Mouse (Mus musculus): ENCODE results near the gene Hectd2. TPM values are rescaled to one million over a fixed set of nuclear protein-coding genes. Genes with fewer than 3 reads are reported as not detected.

Gene Hectd2
- polyA plus RNA-seq, 1 experiment: 0.09 TPM

- H3ac ChIP-seq (ENCODE audit: control insufficient read depth, insufficient read length, low read depth): no peak overlapping the region
- no peaks in the 10 kb centered on the region for H3K79me3 ChIP-seq (ENCODE audit: low read depth)
- no peaks in the 10 kb centered on the region for H3K27me3 ChIP-seq (ENCODE audit: control insufficient read depth, insufficient read depth, insufficient read length)
- H3K36me3 ChIP-seq (ENCODE audit: control insufficient read depth, insufficient read depth): no peaks in the 10 kb centered on the region
- no peak for TF ChIP-seq FOSL1 (IDR thresholded peaks at IDR 0.05; ENCODE audit: insufficient read depth, low read length, poor library complexity, severe bottlenecking)
- TF ChIP-seq CEBPB (IDR thresholded peaks at IDR 0.05; ENCODE audit: low read depth): no peak
- TF ChIP-seq USF1 (IDR thresholded peaks at IDR 0.05; ENCODE audit: low read depth): no peak
- TF ChIP-seq MAX (IDR thresholded peaks at IDR 0.05): no peak
- TF ChIP-seq MYOG (IDR thresholded peaks at IDR 0.05; ENCODE audit: control insufficient read depth, extremely low read depth, insufficient read length): no peak
- TF ChIP-seq MYOD1 (IDR thresholded peaks at IDR 0.05; ENCODE audit: control insufficient read depth, insufficient read length, low read depth): no peak
- no peak for TF ChIP-seq CTCF (IDR thresholded peaks at IDR 0.05; ENCODE audit: control insufficient read depth, insufficient read depth, insufficient read length)
- H3K4me3 ChIP-seq (ENCODE audit: insufficient read depth, poor library complexity, severe bottlenecking): no peak overlapping the region
- H3K79me2 ChIP-seq (ENCODE audit: control insufficient read depth, insufficient read depth): no peaks in the 10 kb centered on the region
These were observed 112.0 kb downstream of the Hectd2 start for GRCm38 (mm10) chr19:36666471-36666870.

DNA sequence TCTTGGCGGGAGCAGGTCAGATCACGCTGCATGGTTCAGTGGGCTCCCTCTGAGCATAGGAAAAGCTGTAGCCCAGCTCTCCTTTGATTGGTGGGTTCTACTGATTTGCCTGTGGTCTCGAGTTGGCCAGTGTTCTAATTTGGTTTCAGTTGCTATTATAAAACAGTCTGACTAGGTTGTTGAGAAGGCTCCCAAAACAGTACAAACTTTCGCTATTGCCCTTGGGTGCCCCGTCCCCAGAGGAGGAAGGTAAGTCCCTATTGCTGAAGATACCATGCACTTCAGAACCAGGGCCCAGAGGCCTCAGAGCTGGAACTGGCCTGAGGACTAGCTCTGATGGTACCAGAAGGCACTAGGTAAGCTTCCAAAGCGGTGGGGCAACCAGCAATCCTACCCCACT lies 112.9 kb downstream of the Hectd2 start:
- no peaks in the 10 kb centered on the region for H3K36me3 ChIP-seq (ENCODE audit: control insufficient read depth, insufficient read depth)
- no peaks in the 10 kb centered on the region for H3K79me3 ChIP-seq (ENCODE audit: low read depth)
- H3K79me2 ChIP-seq (ENCODE audit: control insufficient read depth, insufficient read depth): no peaks in the 10 kb centered on the region
- H3ac ChIP-seq (ENCODE audit: control insufficient read depth, insufficient read length, low read depth): no peak overlapping the region
- no peaks in the 10 kb centered on the region for H3K27me3 ChIP-seq (ENCODE audit: control insufficient read depth, insufficient read depth, insufficient read length)
- TF ChIP-seq CTCF (IDR thresholded peaks at IDR 0.05; ENCODE audit: control insufficient read depth, insufficient read depth, insufficient read length) (no peak), CEBPB (IDR thresholded peaks at IDR 0.05; ENCODE audit: low read depth) (no peak), USF1 (IDR thresholded peaks at IDR 0.05; ENCODE audit: low read depth) (no peak), MAX (IDR thresholded peaks at IDR 0.05) (no peak), MYOG (IDR thresholded peaks at IDR 0.05; ENCODE audit: control insufficient read depth, extremely low read depth, insufficient read length) (no peak), FOSL1 (IDR thresholded peaks at IDR 0.05; ENCODE audit: insufficient read depth, low read length, poor library complexity, severe bottlenecking) (no peak), MYOD1 (IDR thresholded peaks at IDR 0.05; ENCODE audit: control insufficient read depth, insufficient read length, low read depth) (no peak)
- no peak overlapping the region for H3K4me3 ChIP-seq (ENCODE audit: insufficient read depth, poor library complexity, severe bottlenecking)

GRCm38 (mm10) chr19:36668098-36668497 lies 113.7 kb downstream of the Hectd2 start:
- no peak overlapping the region for H3K4me3 ChIP-seq (ENCODE audit: insufficient read depth, poor library complexity, severe bottlenecking)
- H3K79me2 ChIP-seq (ENCODE audit: control insufficient read depth, insufficient read depth): no peaks in the 10 kb centered on the region
- no peak overlapping the region for H3ac ChIP-seq (ENCODE audit: control insufficient read depth, insufficient read length, low read depth)
- no peaks in the 10 kb centered on the region for H3K36me3 ChIP-seq (ENCODE audit: control insufficient read depth, insufficient read depth)
- H3K27me3 ChIP-seq (ENCODE audit: control insufficient read depth, insufficient read depth, insufficient read length): no peaks in the 10 kb centered on the region
- H3K79me3 ChIP-seq (ENCODE audit: low read depth): no peaks in the 10 kb centered on the region
- TF ChIP-seq FOSL1 (IDR thresholded peaks at IDR 0.05; ENCODE audit: insufficient read depth, low read length, poor library complexity, severe bottlenecking): no peak
- TF ChIP-seq CEBPB (IDR thresholded peaks at IDR 0.05; ENCODE audit: low read depth): no peak
- no peak for TF ChIP-seq USF1 (IDR thresholded peaks at IDR 0.05; ENCODE audit: low read depth)
- no peak for TF ChIP-seq MYOG (IDR thresholded peaks at IDR 0.05; ENCODE audit: control insufficient read depth, extremely low read depth, insufficient read length)
- TF ChIP-seq MAX (IDR thresholded peaks at IDR 0.05): no peak
- no peak for TF ChIP-seq CTCF (IDR thresholded peaks at IDR 0.05; ENCODE audit: control insufficient read depth, insufficient read depth, insufficient read length)

GRCm38 (mm10) chr19:36668881-36669639 lies 114.6 kb downstream of the Hectd2 start:
- no peak overlapping the region for H3K4me3 ChIP-seq (ENCODE audit: insufficient read depth, poor library complexity, severe bottlenecking)
- H3ac ChIP-seq (ENCODE audit: control insufficient read depth, insufficient read length, low read depth): no peak overlapping the region
- TF ChIP-seq CEBPB (IDR thresholded peaks at IDR 0.05; ENCODE audit: low read depth) (no peak), MYOG (IDR thresholded peaks at IDR 0.05; ENCODE audit: control insufficient read depth, extremely low read depth, insufficient read length) (no peak), USF1 (IDR thresholded peaks at IDR 0.05; ENCODE audit: low read depth) (no peak), CTCF (IDR thresholded peaks at IDR 0.05; ENCODE audit: control insufficient read depth, insufficient read depth, insufficient read length) (no peak), MYOD1 (IDR thresholded peaks at IDR 0.05; ENCODE audit: control insufficient read depth, insufficient read length, low read depth) (no peak), MAX (IDR thresholded peaks at IDR 0.05) (no peak), FOSL1 (IDR thresholded peaks at IDR 0.05; ENCODE audit: insufficient read depth, low read length, poor library complexity, severe bottlenecking) (no peak)
- no peaks in the 10 kb centered on the region for H3K27me3 ChIP-seq (ENCODE audit: control insufficient read depth, insufficient read depth, insufficient read length)
- no peaks in the 10 kb centered on the region for H3K79me2 ChIP-seq (ENCODE audit: control insufficient read depth, insufficient read depth)
- no peaks in the 10 kb centered on the region for H3K79me3 ChIP-seq (ENCODE audit: low read depth)
- H3K36me3 ChIP-seq (ENCODE audit: control insufficient read depth, insufficient read depth): no peaks in the 10 kb centered on the region

- Histone ChIP-seq H3K27me3 (ENCODE audit: control insufficient read depth, insufficient read depth, insufficient read length) (no peaks in the 10 kb centered on the region), H3K79me2 (ENCODE audit: control insufficient read depth, insufficient read depth) (no peaks in the 10 kb centered on the region)
- TF ChIP-seq MAX (IDR thresholded peaks at IDR 0.05) (no peak), FOSL1 (IDR thresholded peaks at IDR 0.05; ENCODE audit: insufficient read depth, low read length, poor library complexity, severe bottlenecking) (no peak), CEBPB (IDR thresholded peaks at IDR 0.05; ENCODE audit: low read depth) (no peak), CTCF (IDR thresholded peaks at IDR 0.05; ENCODE audit: control insufficient read depth, insufficient read depth, insufficient read length) (no peak), MYOD1 (IDR thresholded peaks at IDR 0.05; ENCODE audit: control insufficient read depth, insufficient read length, low read depth) (no peak), MYOG (IDR thresholded peaks at IDR 0.05; ENCODE audit: control insufficient read depth, extremely low read depth, insufficient read length) (no peak), USF1 (IDR thresholded peaks at IDR 0.05; ENCODE audit: low read depth) (no peak)
These were observed 115.4 kb downstream of the Hectd2 start for GRCm38 (mm10) chr19:36669720-36670451.

More at GRCm38 (mm10) chr19:36669720-36670451, 115.4 kb downstream of the Hectd2 start:
- no peaks in the 10 kb centered on the region for H3K36me3 ChIP-seq (ENCODE audit: control insufficient read depth, insufficient read depth)
- no peak overlapping the region for H3K4me3 ChIP-seq (ENCODE audit: insufficient read depth, poor library complexity, severe bottlenecking)
- H3K79me3 ChIP-seq (ENCODE audit: low read depth): no peaks in the 10 kb centered on the region
- no peak overlapping the region for H3ac ChIP-seq (ENCODE audit: control insufficient read depth, insufficient read length, low read depth)

Other genes with a start within 250 kb of the Hectd2 start
- gene Pcgf5, start 206.3 kb upstream of the Hectd2 start, polyA plus RNA-seq (2012; fragmentation: generic; extraction: Trizol): 11.0 TPM
- gene Ppp1r3c, start 182.0 kb downstream of the Hectd2 start, polyA plus RNA-seq (2012; fragmentation: generic; extraction: Trizol): not detected

Measured in C2C12 (cell line).